Mouse (Mus musculus) kidney, adult 11 months (tissue): Measurements from ENCODE around the gene Mtch2.
"Not testable (repeated sequence)": the region's sequence is repeated elsewhere in the genome, so short reads cannot be mapped to it uniquely, and the experiment has no call there.

ENCODE experiments used
- DNase-seq: peaks from one replicate; pipeline ENCODE4 v3.0.0; 2022

Gene Mtch2

DNA sequence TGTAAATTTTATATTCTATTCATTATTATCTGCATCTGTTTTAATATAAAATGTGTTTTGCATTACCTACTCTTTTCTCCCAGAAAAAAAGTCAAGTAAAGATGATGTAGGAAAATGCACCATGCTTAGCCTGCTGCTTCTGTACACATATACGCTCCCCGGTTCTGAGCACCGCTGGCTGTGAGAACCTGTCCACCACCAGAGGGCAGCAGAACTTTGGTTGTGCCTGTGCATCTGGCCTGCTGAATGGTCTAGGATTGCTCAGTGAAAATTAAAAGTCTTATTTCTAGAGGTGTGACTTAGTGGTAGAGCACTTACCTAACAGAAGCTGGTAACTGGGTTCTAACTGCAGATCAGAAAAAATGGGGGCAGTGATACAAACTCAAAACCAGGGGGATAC lies 19.6 kb downstream of the Mtch2 start:
- peak; percentile 59 for DNase-seq

DNA sequence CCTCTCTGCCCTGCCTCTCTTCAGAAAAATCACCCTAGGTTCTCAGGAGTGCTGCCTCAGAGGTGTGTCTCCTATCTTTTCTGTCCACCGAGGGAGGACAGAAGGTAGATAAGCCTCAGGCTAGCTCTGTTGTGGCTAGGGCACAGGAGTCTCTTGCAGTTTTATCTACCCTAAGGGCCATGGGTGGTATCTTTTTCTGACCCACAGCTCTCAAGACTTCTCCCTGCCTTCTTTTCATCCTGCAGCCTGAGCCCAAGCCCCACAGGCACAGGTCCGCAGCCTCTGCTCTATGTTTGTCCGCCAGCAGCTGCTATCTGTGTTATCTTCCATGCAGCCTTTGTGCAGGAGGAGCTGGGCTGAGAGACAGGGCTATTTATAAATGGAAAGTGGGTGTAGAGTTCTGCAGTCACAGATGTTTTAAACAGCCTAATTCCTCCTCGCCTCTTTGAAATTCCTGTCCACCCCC lies 23.2 kb downstream of the Mtch2 start:
- DNase-seq = no peak

DNA sequence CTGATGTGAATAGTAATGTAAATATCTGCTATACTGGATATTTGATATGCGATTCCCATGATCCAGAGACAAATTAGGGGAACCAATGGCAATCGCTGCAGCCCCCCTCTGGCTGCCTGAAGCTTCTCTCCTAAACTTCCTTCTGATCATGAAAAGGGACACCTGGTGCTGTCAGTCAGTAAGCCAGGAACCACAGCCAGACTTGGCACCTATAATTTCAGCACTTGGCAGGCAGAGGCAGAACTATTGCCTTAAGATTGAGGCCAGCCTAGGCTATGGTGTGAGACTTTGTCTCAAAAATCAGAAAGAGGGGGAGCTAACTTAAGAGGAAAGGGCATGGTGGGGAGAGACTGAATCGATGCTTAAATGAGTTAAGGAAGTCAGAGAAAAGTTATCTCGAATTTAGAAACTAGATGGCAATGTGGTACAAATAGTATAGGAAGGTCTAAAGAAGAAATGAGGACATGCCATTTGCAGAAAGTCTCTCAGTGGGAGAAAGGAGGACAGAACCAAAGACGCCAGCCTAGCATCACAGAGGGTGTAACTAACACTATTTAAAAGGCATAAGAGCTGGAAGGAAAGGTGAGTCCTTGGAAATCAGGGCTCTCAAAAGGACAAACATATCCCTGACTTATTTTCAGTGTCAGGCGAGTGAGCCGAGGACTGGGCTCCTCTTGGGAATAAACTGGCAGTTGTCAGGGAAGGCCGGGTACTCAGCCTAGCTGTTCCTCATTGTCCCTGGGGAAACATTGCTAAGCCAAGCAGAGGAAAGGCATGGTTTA lies 24.4 kb downstream of the Mtch2 start:
- no peak for DNase-seq

DNA sequence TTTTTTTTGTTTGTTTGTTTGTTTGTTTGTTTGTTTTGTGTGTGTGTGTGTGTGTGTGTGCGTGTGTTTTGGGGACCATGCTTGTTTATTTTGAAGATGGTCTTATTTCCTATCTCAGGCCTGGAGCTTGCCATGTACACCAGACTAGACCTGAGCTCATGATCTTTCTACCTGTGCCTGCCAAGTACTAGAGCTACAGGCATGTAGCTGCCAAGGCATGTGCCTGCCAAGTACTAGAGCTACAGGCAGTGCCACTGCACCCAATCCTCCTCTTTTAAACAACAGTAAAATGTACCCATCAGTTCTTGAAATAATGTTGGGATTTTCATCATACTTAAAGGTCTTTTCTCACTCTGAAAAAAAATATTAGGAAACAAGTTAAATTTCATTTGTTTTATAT lies 27.1 kb downstream of the Mtch2 start:
- DNase-seq = no peak

DNA sequence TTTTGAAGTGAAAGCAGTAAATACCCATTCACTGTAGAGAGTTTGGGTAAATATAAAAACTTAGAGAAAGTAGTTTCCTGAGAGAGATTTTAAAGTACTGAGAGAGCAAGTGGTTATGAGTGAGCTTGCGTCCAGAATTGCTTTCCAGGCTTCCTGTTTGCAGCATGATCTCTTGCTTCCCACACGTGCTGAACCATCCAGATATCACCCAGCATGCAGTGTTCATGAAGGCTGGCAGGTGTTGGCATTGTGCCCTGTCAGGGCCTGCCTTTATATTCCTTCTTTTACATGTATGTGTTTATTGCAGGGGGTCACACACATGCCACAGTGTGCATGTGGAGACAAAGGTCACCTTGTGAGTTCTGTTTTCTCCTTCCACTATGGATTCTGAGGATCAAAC lies 28.3 kb downstream of the Mtch2 start:
- DNase-seq = no peak

DNA sequence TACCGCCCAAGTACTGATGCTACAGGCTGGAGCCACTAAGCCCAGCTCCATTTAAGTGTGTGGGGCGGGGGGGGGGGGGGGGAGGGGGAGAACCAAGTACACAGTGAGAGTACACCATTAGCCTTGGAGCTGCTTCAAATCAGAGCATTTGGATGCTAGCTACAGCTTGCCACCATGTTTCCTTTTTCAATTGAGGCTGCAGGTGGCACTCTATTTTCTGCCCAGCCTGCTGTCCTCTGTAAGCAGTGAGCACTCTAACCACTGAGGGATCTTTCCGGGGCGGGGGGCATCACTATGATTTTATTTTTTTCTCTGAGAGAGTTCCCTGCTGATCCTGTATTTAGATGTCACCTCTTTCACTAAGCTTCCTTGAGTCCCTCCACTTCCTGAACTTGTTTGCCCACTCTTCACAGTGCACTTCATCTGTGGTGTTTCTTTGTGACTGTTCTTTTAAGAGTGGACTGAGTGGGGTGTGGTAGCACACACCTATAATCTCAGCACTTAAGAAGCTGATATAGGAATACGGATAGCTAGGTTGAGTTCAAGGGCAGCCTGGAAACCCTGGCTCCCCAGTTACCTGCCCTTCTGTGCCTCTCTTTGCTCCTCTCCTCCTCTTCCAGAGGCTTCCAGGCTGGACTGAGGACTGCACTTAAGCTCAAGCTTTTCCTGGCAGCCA lies 30.8 kb downstream of the Mtch2 start:
- DNase-seq = no peak

DNA sequence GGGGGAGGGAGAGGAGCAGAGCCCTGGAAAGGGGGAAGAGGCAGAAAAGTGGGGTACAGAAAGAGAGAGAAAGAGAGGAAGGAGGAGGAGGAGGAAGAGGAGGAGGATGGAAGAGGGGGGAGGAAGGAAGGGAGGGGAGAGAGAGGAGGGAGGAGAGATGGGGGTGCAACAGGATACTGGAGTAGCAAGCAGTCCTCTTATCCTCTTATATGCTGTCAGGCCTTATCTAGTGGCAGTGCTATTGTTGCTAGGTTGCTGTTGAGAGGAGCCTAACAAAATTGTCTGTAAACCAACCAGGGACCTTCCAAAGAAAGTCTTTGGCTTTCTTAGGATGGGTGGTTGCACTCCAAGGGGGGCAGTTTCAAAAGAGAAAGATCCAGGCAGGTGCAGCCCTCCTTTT lies 32.5 kb downstream of the Mtch2 start:
- DNase-seq = no peak

DNA sequence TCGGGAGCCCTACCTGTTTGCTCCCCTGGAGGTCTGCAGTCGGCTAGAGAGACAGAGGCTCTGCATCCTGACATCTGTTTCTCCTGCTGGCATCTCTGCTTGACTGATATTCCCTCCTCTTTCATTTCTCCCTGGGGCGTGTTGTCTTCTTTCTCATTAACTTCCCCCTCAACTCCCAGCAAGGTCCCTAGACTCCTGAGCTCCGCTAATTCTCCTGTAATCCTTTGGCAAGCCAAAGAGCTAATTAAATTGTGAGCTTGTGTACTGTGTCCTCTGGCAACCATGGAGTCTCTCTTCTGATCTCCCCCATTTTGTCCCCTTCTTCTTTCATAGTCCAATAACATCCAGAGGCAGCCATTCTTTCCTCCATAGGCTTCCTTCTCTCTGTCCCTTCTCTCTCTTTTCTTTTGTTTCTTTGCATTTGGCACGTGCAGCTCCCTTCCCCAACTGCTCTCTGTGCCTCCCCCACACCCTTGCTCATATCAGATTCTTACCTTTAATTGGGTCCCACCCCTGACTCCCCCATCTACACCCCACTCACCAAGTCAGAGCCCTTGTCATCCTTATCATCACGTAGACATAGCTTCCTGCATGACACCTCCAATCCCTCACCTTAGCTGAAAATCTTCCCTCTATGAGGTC lies 33.3 kb downstream of the Mtch2 start:
- DNase-seq = no peak

DNA sequence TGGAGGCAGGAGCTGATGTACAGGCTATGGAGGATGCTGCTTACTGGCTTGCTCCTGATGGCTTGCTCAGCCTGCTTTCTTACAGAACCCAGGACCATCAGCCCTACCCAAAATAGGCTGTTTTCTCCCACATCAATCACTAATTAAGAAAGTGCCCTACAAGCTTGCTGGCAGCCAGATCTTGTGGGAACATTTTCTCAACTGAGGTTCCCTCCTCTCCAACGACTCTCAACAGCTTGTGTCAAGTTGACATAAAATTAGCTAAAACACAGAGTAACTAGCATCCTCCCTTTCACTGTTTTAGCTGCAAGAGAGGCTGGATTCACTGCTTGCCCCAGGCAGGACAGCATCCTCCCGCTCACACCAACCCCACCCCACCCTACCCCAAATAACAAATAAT lies 34.9 kb downstream of the Mtch2 start:
- no peak for DNase-seq

DNA sequence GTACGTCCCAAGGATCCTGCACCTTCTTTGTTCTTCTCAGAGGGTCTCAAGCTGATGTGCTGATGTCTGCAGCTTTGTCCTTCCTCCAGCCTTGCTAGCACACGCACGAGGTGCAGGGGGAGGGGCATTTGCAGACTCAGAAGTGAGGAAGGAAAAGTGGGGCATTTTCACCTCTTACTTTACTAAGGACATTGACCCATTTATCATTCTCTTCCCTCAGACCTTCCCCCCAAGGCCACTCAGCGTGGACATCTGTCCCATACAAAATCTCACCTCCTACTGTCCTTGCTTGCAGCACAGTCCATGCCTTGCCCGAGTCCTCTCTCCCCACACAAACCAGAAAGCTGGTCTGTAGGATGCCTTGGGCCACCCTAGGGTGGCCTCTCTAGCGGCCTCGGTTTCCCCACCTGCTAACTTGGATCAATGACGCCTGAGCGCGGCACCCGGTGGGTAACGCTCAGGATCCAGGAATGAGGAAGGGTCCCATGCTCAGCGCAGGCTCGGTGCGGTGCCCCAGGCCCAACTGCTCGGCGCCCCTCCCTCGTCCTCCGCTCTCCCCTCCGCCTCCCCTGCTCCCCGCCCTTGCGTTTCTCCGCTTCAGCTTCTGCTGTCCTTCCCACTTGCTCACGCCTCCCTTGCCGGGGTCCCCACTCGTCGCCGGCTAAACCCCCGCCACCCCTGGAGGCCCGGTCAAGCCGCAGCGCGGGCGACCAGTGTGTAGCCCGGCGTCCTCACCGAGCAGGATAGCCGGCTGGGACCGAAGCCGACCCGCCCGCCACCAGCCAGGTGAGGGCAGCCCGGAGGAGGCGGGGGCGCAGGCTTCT lies 38.5 kb downstream of the Mtch2 start, which contains the start of gene C1qtnf4:
C1qtnf4 (plus strand) TSS at position 643 of the 824 bp plus-strand sequence.
- DNase-seq = no peak

DNA sequence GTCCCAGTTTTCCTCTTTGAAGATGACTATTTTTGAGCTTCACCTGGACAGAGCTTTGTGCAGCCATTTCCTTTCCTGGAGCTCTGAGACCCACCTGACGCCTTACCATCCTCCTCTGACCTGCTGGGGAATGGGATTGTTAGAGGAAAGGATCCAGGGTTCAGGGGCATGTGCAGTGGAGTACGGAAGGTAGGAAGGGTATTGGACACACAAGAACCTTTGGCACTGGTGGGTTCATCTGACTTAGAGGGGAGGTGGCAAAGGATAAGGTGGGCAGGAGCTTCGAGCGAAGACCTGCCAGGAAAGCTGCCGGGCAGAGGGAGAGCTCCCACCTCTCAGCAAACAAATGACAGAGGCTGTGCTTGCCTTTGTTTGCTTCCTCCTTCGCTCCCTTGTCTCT lies 39.5 kb downstream of the Mtch2 start:
- no peak for DNase-seq

DNA sequence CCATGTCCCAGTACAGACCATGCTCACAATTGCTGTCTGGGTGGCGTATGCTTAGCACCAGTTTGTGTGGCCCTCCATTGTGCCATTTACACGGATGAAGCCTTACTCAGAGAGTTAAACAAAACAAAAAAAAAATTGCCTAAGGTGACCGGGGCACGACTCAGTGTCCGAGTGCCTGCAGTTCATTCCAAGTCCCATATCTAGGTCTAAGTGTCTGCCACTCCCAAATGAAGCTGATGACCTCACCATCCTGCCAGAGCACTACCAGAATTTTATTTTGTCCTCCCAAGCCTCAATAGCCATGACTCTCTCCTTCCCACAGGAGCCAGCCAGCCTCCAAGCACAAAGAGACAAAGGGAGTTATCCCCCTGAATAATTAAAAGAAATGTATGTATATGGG lies 40.7 kb downstream of the Mtch2 start:
- DNase-seq = no peak

DNA sequence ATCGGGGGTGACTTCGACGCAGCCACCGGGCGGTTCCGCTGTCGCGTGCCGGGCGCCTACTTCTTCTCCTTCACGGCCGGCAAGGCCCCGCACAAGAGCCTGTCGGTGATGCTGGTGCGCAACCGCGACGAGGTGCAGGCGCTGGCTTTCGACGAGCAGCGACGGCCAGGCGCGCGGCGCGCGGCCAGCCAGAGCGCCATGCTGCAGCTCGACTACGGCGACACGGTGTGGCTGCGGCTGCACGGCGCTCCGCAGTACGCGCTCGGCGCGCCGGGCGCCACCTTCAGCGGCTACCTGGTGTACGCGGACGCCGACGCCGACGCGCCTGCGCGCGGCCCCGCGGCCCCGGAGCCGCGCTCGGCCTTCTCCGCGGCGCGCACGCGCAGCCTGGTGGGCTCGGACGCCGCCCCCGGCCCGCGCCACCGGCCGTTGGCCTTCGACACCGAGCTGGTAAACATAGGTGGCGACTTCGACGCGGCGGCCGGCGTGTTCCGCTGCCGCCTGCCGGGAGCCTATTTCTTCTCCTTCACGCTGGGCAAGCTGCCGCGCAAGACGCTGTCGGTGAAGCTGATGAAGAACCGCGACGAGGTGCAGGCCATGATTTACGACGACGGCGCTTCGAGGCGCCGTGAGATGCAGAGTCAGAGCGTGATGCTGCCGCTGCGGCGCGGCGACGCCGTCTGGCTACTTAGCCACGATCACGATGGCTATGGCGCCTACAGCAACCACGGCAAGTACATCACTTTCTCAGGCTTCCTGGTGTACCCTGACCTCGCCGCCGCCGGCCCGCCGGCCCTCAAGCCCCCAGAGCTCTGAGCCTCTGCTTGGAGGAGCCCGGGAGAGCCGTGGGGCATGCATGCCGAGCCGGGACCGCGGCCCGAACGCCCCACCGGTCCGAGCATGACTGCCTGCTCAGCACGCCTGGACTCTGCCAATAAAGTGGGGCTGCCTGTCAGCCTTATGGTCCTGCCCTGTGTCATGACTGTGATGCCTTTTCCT lies 42.9 kb downstream of the Mtch2 start:
- DNase-seq = peak; percentile 46

DNA sequence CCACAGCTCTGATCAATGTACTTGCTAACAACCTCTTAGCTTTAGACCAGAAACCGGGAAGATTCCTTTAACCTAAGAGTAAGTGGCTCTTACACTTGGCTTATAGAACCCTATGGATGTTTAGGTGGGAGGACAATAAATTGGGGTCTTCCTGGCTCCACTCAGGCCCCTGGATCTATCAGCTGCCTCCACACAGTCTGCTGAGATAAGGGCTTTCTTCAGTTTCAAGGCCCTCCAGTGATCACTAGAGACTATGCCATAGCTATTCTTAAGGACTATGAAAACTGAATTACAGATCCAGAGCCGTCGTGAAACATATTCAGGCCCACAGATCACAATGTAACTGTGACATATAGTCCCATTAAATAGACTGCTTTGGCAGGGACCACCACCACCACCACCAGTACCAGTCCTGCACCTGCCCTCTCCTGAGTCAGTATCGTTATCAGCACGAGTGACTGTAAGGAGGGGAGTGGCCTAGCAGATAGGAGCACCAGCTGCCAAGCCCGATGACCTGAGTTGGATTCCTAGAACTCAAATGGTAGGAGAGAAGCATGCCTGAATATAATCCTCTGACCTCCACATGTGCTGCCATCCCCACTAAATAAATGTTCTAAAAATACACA lies 46.8 kb downstream of the Mtch2 start:
- DNase-seq = no peak

DNA sequence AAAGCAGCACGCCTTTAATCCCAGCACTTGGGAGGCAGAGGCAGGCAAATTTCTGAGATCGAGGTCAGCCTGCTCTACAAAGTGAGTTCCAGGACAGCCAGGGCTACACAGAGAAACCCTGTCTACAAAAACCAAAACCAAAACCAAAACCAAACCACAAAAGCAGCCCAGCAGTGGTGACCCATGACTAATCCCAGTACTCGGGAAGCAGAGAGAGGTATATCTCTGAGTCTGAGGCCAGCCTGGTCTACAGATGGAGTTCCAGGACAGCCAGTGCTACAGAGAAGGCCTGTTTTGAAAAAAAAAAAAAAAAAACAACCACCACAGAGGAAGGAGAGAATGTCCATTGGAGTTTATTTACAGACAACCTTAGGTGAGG lies 47.3 kb downstream of the Mtch2 start:
- not testable (repeated sequence) for DNase-seq

DNA sequence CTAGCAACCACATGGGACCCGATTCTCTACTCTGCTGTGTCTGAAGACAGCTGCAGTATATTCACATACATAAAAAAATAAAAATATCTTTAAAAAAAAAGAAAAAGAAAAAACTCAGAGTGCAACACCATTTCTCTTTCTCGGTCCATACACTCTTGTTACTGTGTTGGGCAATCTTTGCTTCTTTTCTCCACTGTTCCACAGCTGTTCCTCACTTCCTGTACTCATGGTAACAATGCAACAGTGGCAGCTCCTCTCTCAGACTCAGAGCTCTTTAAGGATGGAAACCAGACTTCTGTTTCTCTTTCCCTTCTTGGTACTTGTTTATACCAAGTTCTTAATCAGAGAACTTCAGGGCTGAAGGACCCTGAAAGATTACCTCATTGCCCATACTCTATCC lies 56.4 kb downstream of the Mtch2 start:
- DNase-seq = no peak

DNA sequence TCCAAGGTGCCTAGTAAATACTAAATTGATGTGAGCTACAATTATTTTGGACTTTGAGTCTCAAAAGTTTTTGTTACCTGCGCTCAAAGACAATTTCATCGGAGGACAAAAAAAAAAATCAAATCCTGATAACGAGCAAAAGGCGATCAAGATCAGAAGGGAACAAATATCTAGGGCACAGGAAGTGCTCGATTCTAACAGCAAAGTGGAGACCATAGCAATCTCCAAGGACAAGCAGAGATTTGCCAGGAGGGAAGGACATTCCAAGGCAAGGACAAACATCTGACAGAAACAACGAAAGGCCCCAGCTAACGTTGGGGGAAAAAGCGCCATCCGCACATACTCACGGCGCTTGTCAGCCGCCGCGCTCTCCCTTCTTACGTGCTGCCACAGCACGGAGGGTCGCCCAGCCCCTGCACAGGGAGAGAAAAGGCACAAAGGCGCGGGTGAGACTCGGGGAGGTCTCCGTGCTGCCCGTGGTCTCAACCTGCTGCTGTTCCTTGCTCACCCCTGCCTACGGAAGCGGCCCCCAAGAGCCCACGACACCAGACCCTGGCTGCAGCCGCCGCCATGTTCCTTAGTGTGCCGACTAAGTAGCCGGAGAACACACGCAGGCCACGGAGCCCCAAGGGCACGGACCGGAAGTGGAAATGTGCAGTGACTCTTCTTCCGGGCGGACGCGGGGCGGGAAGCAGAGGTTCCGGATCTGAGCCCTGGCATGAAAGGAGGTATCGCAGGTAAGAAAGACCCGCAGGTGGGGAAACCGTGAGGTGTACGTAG lies 57.3 kb downstream of the Mtch2 start, which contains the start of the genes Kbtbd4 and Ndufs3:
Kbtbd4 (plus strand) TSS at position 665 of the 780 bp plus-strand sequence.
Ndufs3 (minus strand) TSS at position 752 of the 780 bp plus-strand sequence.
- peak; percentile 87 for DNase-seq

DNA sequence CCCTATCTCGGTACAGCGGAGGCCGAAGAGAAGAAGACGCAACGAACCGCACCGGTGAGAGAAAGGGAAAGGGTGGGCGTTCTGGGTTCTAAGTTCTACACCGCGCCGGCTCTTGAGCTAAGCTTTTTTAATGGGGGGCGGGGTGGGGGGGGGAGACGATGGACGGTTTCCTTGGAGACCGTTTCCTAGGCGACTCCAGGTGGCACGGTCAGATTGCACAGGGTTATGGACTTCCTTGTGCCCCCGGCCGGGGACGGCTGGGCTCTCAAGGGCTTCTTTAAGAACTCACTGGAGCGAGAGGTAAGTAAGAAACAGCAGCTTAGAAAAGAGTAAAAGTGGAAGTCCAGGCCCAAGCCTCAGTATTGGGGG lies 57.9 kb downstream of the Mtch2 start:
- no peak for DNase-seq

DNA sequence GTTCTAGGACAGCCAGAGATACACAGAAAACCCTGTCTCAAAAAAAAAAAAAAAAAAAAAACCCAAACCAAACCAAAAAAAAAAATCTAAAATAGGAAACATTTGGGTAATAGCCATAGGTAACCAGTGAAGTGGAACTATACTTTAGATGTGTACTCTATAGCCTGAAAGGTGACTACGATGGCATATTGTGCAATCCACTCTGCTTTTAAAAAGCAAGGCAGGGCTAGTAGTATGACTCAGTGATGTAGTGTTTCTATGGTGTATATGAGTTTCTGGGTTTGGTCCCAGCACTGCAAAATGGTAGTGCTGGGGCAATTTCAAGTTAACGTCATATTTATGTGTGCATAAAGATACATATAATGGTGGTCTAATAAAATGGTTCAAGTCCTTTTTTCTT lies 59.8 kb downstream of the Mtch2 start:
- no peak for DNase-seq

DNA sequence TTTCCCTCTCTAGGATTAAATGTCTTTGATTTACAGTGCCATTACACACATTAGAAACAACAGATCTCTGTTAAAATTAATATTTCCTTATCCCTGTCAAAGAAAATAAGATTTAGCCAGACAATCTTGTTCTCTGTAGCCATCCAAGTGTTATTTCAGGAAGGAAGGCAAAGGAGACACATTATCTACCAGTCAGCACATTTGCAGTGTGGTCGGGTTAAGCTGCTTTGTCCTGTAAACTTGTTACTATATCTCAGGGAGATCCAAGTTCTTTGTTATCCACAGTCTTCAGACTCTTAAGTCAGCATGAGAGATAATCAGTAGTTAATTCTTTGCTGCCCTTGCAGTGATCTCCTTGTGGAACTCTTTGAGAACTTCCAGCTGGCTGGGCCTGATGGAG lies 63.9 kb downstream of the Mtch2 start:
- DNase-seq = no peak
